In genomic region chr1:134037172-134037571, GRCm38 (mm10) we compare ENCODE assay signal across 10 mouse cellular contexts. TPM values are rescaled to one million over a fixed set of nuclear protein-coding genes. Genes with fewer than 3 reads are reported as not detected.
DNase-seq lines count a peak whose midpoint lies in the region; ATAC-seq and TF ChIP-seq lines count a peak whose summit lies in the region.
"Had no signal": no experiment of that assay in that cellular context is flagged by ENCODE, and none has a peak within 500 bp of the region (broad histone marks: within the 10 kb centered on the region; RNA-seq: fewer than 3 reads in every experiment).

Fmod (plus strand) TSS chr1:134037254.

- ATAC-seq in hindbrain, embryonic 15.5 days (ENCODE audit: low FRiP score, low read depth) = no peak
- ATAC-seq in hindbrain, embryonic 13.5 days (ENCODE audit: low FRiP score) = no peak
- no peak for ATAC-seq in embryonic facial prominence, embryonic 11.5 days (replicated peaks; ENCODE audit: insufficient number of reproducible peaks, low FRiP score, low TSS enrichment, low read depth)
- peak; percentile 60 for ATAC-seq in limb, embryonic 15.5 days (ENCODE audit: insufficient number of reproducible peaks, low FRiP score, low TSS enrichment, low read depth)
- no peak for ATAC-seq in liver, embryonic 11.5 days (replicated peaks; ENCODE audit: low FRiP score)

- WGBS in hindbrain, embryonic 15.5 days = 52% methylated on average over 9 of the region's 9 CpGs
- 59% methylated on average over 9 of the region's 9 CpGs for WGBS in hindbrain, embryonic 13.5 days
- 52% methylated on average over 9 of the region's 9 CpGs for WGBS in embryonic facial prominence, embryonic 11.5 days
- 10% methylated on average over 9 of the region's 9 CpGs for WGBS in limb, embryonic 15.5 days
- WGBS in liver, embryonic 11.5 days = 49% methylated on average over 9 of the region's 9 CpGs
- 50% methylated on average over 9 of the region's 9 CpGs for WGBS in cerebellum, adult 2 months

- no peak within 1 kb of the TSS for H3K4me2 ChIP-seq in hindbrain, embryonic 15.5 days
- no peak within 1 kb of the TSS for H3K4me2 ChIP-seq in hindbrain, embryonic 13.5 days
- no peak within 1 kb of the TSS for H3K4me2 ChIP-seq in embryonic facial prominence, embryonic 11.5 days (ENCODE audit: low read depth, low read length)
- H3K4me2 ChIP-seq in limb, embryonic 15.5 days = peak within 1 kb of the TSS; percentile 39
- H3K4me2 ChIP-seq in liver, embryonic 11.5 days = no peak within 1 kb of the TSS

- TF ChIP-seq POLR2A in cerebellum, adult 2 months (IDR thresholded peaks at IDR 0.05; ENCODE audit: borderline replicate concordance, insufficient read depth, low read length) = no peak

- peak; percentile 40 for DNase-seq in embryonic facial prominence, embryonic 11.5 days (ENCODE audit: low spot score)
- no peak for DNase-seq in gonadal fat pad, adult 2 months (ENCODE audit: low read depth)
- no peak for DNase-seq in liver, embryonic 11.5 days (ENCODE audit: low spot score)
- DNase-seq in cerebellum, adult 2 months = no peak
- no peak for DNase-seq in frontal cortex, postnatal 36 days (ENCODE audit: low spot score in 2 of 2)
- DNase-seq: cerebellum, adult 8-10 months had no signal

- H3K4me1 ChIP-seq in hindbrain, embryonic 15.5 days (replicated peaks) = 0 out of 2 replicates have a peak, but pooled peaks cover 3% of the 10 kb centered on the region
- peaks cover 3% of the 10 kb centered on the region for H3K4me1 ChIP-seq in hindbrain, embryonic 13.5 days (replicated peaks)
- no peaks in the 10 kb centered on the region for H3K4me1 ChIP-seq in embryonic facial prominence, embryonic 11.5 days (ENCODE audit: control insufficient read depth, insufficient read depth, low read length)
- H3K4me1 ChIP-seq in limb, embryonic 15.5 days = peaks cover 41% of the 10 kb centered on the region
- no peaks in the 10 kb centered on the region; the same call in 1 of the 2 replicates for H3K4me1 ChIP-seq in liver, embryonic 11.5 days (replicated peaks; ENCODE audit: control insufficient read depth, insufficient read depth, low read length)
- H3K4me1 ChIP-seq in cerebellum, adult 2 months (ENCODE audit: control insufficient read depth, insufficient read depth, low read length) = no peaks in the 10 kb centered on the region

- no peak within 1 kb of the TSS for H3K9ac ChIP-seq in hindbrain, embryonic 15.5 days
- no peak within 1 kb of the TSS for H3K9ac ChIP-seq in hindbrain, embryonic 13.5 days
- H3K9ac ChIP-seq in embryonic facial prominence, embryonic 11.5 days (replicated peaks; ENCODE audit: low read length) = no peak within 1 kb of the TSS
- no peak within 1 kb of the TSS for H3K9ac ChIP-seq in limb, embryonic 15.5 days
- H3K9ac ChIP-seq in liver, embryonic 11.5 days (ENCODE audit: low read depth, low read length) = no peak within 1 kb of the TSS

- H3K4me3 ChIP-seq in hindbrain, embryonic 15.5 days = no peak within 1 kb of the TSS
- H3K4me3 ChIP-seq in hindbrain, embryonic 13.5 days = no peak within 1 kb of the TSS
- H3K4me3 ChIP-seq in embryonic facial prominence, embryonic 11.5 days (ENCODE audit: low read depth, low read length) = no peak within 1 kb of the TSS
- peak within 1 kb of the TSS; percentile 37 for H3K4me3 ChIP-seq in limb, embryonic 15.5 days
- H3K4me3 ChIP-seq in liver, embryonic 11.5 days (ENCODE audit: low read depth, low read length) = no peak within 1 kb of the TSS
- no peak within 1 kb of the TSS for H3K4me3 ChIP-seq in cerebellum, adult 2 months (replicated peaks; ENCODE audit: insufficient read depth, low read depth, low read length)

- H3K27me3 ChIP-seq in hindbrain, embryonic 15.5 days = no peaks in the 10 kb centered on the region
- no peaks in the 10 kb centered on the region for H3K27me3 ChIP-seq in hindbrain, embryonic 13.5 days
- H3K27me3 ChIP-seq in embryonic facial prominence, embryonic 11.5 days (ENCODE audit: control insufficient read depth, insufficient read depth, low read length) = no peaks in the 10 kb centered on the region
- H3K27me3 ChIP-seq in limb, embryonic 15.5 days = no peaks in the 10 kb centered on the region
- H3K27me3 ChIP-seq in liver, embryonic 11.5 days (replicated peaks; ENCODE audit: control insufficient read depth, insufficient read depth, low read length) = no peaks in the 10 kb centered on the region; the same call in 1 of the 2 replicates
- H3K27me3 ChIP-seq in cerebellum, adult 2 months (ENCODE audit: control insufficient read depth, insufficient read depth, low read length) = no peaks in the 10 kb centered on the region

- TF ChIP-seq CTCF in cerebellum, adult 2 months (IDR thresholded peaks at IDR 0.05; ENCODE audit: borderline replicate concordance, insufficient read depth, low read depth, low read length) = no peak

- no peaks in the 10 kb centered on the region for H3K36me3 ChIP-seq in hindbrain, embryonic 15.5 days
- H3K36me3 ChIP-seq in hindbrain, embryonic 13.5 days = no peaks in the 10 kb centered on the region
- H3K36me3 ChIP-seq in embryonic facial prominence, embryonic 11.5 days (replicated peaks; ENCODE audit: control insufficient read depth, insufficient read depth, low read depth, low read length) = no peaks in the 10 kb centered on the region
- H3K36me3 ChIP-seq in limb, embryonic 15.5 days = no peaks in the 10 kb centered on the region
- no peaks in the 10 kb centered on the region for H3K36me3 ChIP-seq in liver, embryonic 11.5 days (ENCODE audit: control insufficient read depth, insufficient read depth, low read length)
- H3K36me3 ChIP-seq: G1E had no signal

- H3K9me3 ChIP-seq in hindbrain, embryonic 15.5 days = no peaks in the 10 kb centered on the region
- no peaks in the 10 kb centered on the region for H3K9me3 ChIP-seq in hindbrain, embryonic 13.5 days
- H3K9me3 ChIP-seq in embryonic facial prominence, embryonic 11.5 days (replicated peaks; ENCODE audit: control insufficient read depth, low read length) = no peaks in the 10 kb centered on the region
- no peaks in the 10 kb centered on the region for H3K9me3 ChIP-seq in limb, embryonic 15.5 days
- H3K9me3 ChIP-seq in liver, embryonic 11.5 days (ENCODE audit: control insufficient read depth, low read length) = no peaks in the 10 kb centered on the region
- H3K9me3 ChIP-seq: G1E had no signal

- no peak within 1 kb of the TSS for H3K27ac ChIP-seq in hindbrain, embryonic 15.5 days (replicated peaks)
- H3K27ac ChIP-seq in hindbrain, embryonic 13.5 days = no peak within 1 kb of the TSS
- 0 out of 2 replicates have a peak within 1 kb of the TSS, but pooled peaks have one; percentile 13 for H3K27ac ChIP-seq in embryonic facial prominence, embryonic 11.5 days (replicated peaks; ENCODE audit: low read depth, low read length)
- peak within 1 kb of the TSS; percentile 82 for H3K27ac ChIP-seq in limb, embryonic 15.5 days
- no peak within 1 kb of the TSS for H3K27ac ChIP-seq in liver, embryonic 11.5 days (ENCODE audit: low read depth, low read length)
- no peak within 1 kb of the TSS for H3K27ac ChIP-seq in cerebellum, adult 2 months (ENCODE audit: insufficient read depth, low read length)

RNA-seq across cellular contexts. Expression of gene Fmod, which starts in this region (rescaled TPM):
- 10.2 and 11.0 TPM in 2 replicates for polyA plus RNA-seq in hindbrain, embryonic 15.5 days (2015; fragmentation: Nextera tagmentation; extraction: Ambion mirVana)
- 7.3 and 7.6 TPM in 2 replicates for polyA plus RNA-seq in hindbrain, embryonic 13.5 days (2015; fragmentation: Nextera tagmentation; extraction: Ambion mirVana)
- polyA plus RNA-seq in embryonic facial prominence, embryonic 11.5 days (2014; fragmentation: Nextera tagmentation; extraction: Ambion mirVana) = 2.4 and 3.9 TPM in 2 replicates
- 55.3 and 105 TPM in 2 replicates for polyA plus RNA-seq in gonadal fat pad, adult 2 months (2012; rRNA removed)
- 147 and 186 TPM in 2 replicates for polyA plus RNA-seq in limb, embryonic 15.5 days (2015; fragmentation: Nextera tagmentation; extraction: Ambion mirVana)
- 2.7 and 3.9 TPM in 2 replicates for polyA plus RNA-seq in liver, embryonic 11.5 days (2014; fragmentation: Nextera tagmentation; extraction: Ambion mirVana)
- polyA plus RNA-seq in cerebellum, adult 2 months (2012; rRNA removed) = 7.5 and 10.8 TPM in 2 replicates
- polyA plus RNA-seq: G1E had no signal

Comparison
In these comparisons a context has a peak if more than half of its experiments do, and no peak if none do; other contexts are left out.
1. H3K27ac ChIP-seq: peak in embryonic facial prominence, embryonic 11.5 days (single experiment) and limb, embryonic 15.5 days (single experiment); none in hindbrain, embryonic 15.5 days (single experiment), hindbrain, embryonic 13.5 days (single experiment), liver, embryonic 11.5 days (single experiment) and cerebellum, adult 2 months (single experiment).